Mouse (Mus musculus): ENCODE measurements around the gene Igf1r. TPM values are rescaled to one million over a fixed set of nuclear protein-coding genes. Genes with fewer than 3 reads are reported as not detected.

Gene Igf1r
- polyA plus RNA-seq, 1 experiment from 2014 or later, result 2.7 TPM

DNA sequence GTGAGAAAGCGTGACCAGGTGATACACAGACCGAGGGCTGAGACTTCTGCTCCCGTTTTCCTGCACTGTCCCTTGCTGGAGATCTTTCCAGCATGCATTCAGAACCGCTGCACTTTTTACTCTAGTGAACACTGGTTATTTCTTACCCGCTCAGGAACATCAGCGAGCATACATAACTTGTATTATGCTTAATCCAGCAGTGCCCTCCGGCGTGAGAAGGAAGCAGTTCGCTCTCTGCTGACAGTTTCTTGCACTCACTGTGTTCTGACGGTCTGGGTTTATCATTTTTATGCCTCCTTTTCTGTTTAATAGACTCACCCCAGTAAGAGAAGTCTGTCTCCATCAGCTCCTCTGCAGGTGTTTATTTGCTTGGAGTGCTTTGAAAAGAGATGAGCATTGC is 183.4 kb downstream of the Igf1r start:
- H3K36me3 ChIP-seq (replicated peaks; ENCODE audit: insufficient read depth, low read length), result no peaks in the 10 kb centered on the region
- peak; percentile 39 for TF ChIP-seq CTCF (IDR thresholded peaks at IDR 0.05; ENCODE audit: low read depth)
- no peak for TF ChIP-seq EP300 (IDR thresholded peaks at IDR 0.05; ENCODE audit: low read depth)
- H3K27ac ChIP-seq (ENCODE audit: low read depth), result no peak overlapping the region
- H3K9ac ChIP-seq (replicated peaks), result no peak overlapping the region
- no peak overlapping the region for H3K4me3 ChIP-seq (ENCODE audit: low read depth, low read length)
- no peak overlapping the region for H3K4me2 ChIP-seq (ENCODE audit: low read depth, low read length)
- peaks cover 18% of the 10 kb centered on the region for H3K27me3 ChIP-seq (ENCODE audit: insufficient read depth, low read length)
- no peak for DNase-seq
- no peaks in the 10 kb centered on the region for H3K9me3 ChIP-seq (ENCODE audit: low read length)
- ATAC-seq, result no peak
- WGBS (ENCODE audit: insufficient replicate concordance), result 82% methylated on average over 10 of the region's 10 CpGs
- peaks cover 7% of the 10 kb centered on the region for H3K4me1 ChIP-seq (ENCODE audit: insufficient read depth)

DNA sequence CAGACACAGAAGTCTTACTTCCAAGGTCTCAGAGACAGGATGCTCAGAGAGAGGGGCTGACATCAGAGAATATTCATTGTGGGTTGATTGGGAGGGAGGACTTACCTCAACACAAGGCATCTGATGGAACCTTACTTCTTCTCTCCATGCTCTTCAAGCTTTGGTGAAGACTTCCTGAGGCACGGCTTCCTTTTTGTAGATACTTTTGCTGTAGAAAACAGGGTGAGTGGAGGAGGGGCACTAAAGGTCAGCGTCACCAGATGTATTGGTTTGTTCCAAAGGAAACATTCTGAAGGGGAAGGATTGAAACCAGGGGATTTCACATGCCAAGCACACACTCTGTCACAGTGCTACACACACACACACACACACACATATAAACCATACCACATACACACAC is 186.8 kb downstream of the Igf1r start:
- DNase-seq (no peak), ATAC-seq (no peak)
- H3K36me3 ChIP-seq (replicated peaks; ENCODE audit: insufficient read depth, low read length), result no peaks in the 10 kb centered on the region
- no peak for TF ChIP-seq EP300 (IDR thresholded peaks at IDR 0.05; ENCODE audit: low read depth)
- TF ChIP-seq CTCF (IDR thresholded peaks at IDR 0.05; ENCODE audit: low read depth), result no peak
- WGBS (ENCODE audit: insufficient replicate concordance), result 35% methylated on average over 2 of the region's 2 CpGs
- no peaks in the 10 kb centered on the region for H3K9me3 ChIP-seq (ENCODE audit: low read length)
- H3K27me3 ChIP-seq (ENCODE audit: insufficient read depth, low read length), result peaks cover 6% of the 10 kb centered on the region; the same call in 1 of the 2 replicates
- H3K9ac ChIP-seq (replicated peaks), result no peak overlapping the region
- no peaks in the 10 kb centered on the region for H3K4me1 ChIP-seq (ENCODE audit: insufficient read depth)
- no peak overlapping the region for H3K4me3 ChIP-seq (ENCODE audit: low read depth, low read length)
- no peak overlapping the region for H3K4me2 ChIP-seq (ENCODE audit: low read depth, low read length)
- H3K27ac ChIP-seq (ENCODE audit: low read depth), result no peak overlapping the region

DNA sequence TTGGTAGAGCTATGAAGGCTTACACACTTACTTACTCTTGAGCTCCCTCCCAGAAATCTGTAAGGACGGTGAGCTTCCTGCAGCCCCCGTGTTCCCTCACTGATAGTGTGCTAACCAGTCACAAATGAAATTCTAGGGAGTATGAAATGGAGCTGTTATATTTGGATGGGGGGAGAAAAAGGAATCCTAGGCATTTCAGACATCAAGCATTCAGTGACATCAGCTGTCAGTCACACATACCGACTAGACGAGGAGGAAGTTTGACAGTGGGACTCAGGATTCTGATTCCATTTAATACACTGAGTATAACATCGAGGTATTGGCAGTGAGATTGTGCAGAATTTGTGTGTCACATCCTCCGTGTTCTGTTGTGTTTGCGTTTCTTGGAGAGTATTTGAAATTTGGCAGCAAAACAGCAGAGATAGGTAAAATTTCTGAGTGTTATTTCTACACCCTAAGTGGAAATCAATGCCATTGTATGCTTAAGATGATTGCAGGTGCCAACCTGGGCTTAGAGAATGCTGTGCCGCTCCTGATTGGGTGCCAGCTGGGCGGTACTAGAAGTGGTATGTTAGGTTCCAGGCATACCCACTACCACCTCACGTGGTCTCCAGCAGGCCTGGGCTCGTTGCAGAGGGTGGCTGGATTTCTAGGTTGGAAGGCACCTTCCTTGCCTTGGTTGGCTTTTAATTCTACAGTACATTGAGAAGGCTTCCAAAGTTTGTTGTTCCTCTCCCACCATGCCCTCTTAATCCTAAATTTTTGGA is 187.6 kb downstream of the Igf1r start:
- Histone ChIP-seq H3K4me1 (ENCODE audit: insufficient read depth) (no peaks in the 10 kb centered on the region; the same call in 1 of the 2 replicates), H3K9ac (replicated peaks) (no peak overlapping the region), H3K4me3 (ENCODE audit: low read depth, low read length) (no peak overlapping the region), H3K36me3 (replicated peaks; ENCODE audit: insufficient read depth, low read length) (no peaks in the 10 kb centered on the region), H3K27me3 (ENCODE audit: insufficient read depth, low read length) (peaks cover under 1% of the 10 kb centered on the region; the same call in 1 of the 2 replicates), H3K9me3 (ENCODE audit: low read length) (no peaks in the 10 kb centered on the region), H3K4me2 (ENCODE audit: low read depth, low read length) (no peak overlapping the region), H3K27ac (ENCODE audit: low read depth) (no peak overlapping the region)
- DNase-seq (no peak), ATAC-seq (no peak)
- 64% methylated on average over 11 of the region's 11 CpGs for WGBS (ENCODE audit: insufficient replicate concordance)
- no peak for TF ChIP-seq CTCF (IDR thresholded peaks at IDR 0.05; ENCODE audit: low read depth)
- no peak for TF ChIP-seq EP300 (IDR thresholded peaks at IDR 0.05; ENCODE audit: low read depth)

DNA sequence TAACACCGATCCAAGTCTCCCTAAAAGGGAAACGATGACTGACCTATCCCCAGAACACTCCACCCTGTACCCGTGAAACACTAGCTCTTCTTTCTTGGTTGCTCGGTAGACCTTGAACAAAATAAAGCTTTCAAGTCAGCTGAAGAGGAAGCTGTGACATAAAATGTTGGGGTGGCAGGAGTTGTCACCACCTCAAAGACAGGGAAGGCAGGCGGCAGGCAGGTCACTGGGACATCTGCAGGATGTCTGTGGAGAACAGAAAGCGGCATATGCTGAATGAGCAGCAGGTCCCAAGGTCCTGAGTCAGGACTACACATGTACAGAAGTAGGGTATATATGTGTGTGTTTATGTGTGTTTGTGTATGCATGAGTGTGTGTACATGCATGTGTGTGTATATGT is 191.6 kb downstream of the Igf1r start:
- Histone ChIP-seq H3K9ac (replicated peaks) (no peak overlapping the region), H3K9me3 (ENCODE audit: low read length) (no peaks in the 10 kb centered on the region), H3K27ac (ENCODE audit: low read depth) (no peak overlapping the region), H3K4me1 (ENCODE audit: insufficient read depth) (peaks cover 3% of the 10 kb centered on the region; the same call in 1 of the 2 replicates), H3K4me2 (ENCODE audit: low read depth, low read length) (no peak overlapping the region), H3K27me3 (ENCODE audit: insufficient read depth, low read length) (no peaks in the 10 kb centered on the region; the same call in 1 of the 2 replicates), H3K36me3 (replicated peaks; ENCODE audit: insufficient read depth, low read length) (no peaks in the 10 kb centered on the region), H3K4me3 (ENCODE audit: low read depth, low read length) (no peak overlapping the region)
- ATAC-seq, result peak; percentile 41; the same call in 1 of the 2 replicates
- no peak for DNase-seq
- no peak for TF ChIP-seq EP300 (IDR thresholded peaks at IDR 0.05; ENCODE audit: low read depth)
- no peak for TF ChIP-seq CTCF (IDR thresholded peaks at IDR 0.05; ENCODE audit: low read depth)
- WGBS (ENCODE audit: insufficient replicate concordance), result 52% methylated on average over 6 of the region's 6 CpGs

DNA sequence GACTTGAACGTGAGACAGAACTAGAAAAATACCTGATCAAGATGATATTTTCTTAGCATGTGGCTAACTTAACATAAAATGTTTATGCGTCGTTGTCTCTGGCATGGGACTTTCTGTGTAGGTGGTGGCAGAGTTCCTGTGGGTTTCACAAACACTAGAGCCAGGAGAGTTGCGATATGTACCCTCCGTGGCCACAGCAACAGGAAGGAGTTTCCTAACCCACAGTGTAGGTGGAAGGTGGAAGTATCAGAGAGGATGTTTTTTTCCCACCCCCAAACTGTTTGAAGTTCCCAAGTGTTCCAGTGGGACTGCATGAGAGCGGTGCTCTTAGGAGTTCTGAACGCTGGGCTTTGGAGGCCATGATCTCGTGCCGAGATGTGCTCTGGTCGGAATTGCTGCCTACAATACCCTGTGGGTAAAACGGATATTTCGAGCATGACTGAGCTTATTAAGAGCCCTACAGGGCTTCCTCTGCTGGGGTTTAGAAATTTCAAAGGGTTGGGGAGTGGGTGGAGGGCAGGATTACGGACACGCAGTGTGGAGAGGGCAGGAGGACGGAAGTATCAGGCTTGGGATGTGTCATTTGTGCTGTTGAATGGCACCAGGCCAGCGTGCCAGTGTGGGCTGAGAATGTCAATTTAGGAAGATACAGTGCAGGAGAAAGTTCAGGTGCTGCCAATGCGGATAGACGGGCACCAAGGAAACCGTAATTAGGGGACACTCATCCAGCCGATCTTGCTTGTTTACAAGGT is 195.8 kb downstream of the Igf1r start:
- WGBS (ENCODE audit: insufficient replicate concordance), result 65% methylated on average over 20 of the region's 20 CpGs
- ATAC-seq (peak; percentile 45; the same call in 1 of the 2 replicates), DNase-seq (no peak)
- Histone ChIP-seq H3K9me3 (ENCODE audit: low read length) (no peaks in the 10 kb centered on the region), H3K4me2 (ENCODE audit: low read depth, low read length) (peak overlapping the region; percentile 31), H3K4me3 (ENCODE audit: low read depth, low read length) (peak overlapping the region; percentile 11), H3K9ac (replicated peaks) (no peak overlapping the region), H3K36me3 (replicated peaks; ENCODE audit: insufficient read depth, low read length) (no peaks in the 10 kb centered on the region), H3K27me3 (ENCODE audit: insufficient read depth, low read length) (no peaks in the 10 kb centered on the region), H3K4me1 (ENCODE audit: insufficient read depth) (peaks cover 3% of the 10 kb centered on the region), H3K27ac (ENCODE audit: low read depth) (peak overlapping the region; percentile 68)
- no peak for TF ChIP-seq EP300 (IDR thresholded peaks at IDR 0.05; ENCODE audit: low read depth)
- TF ChIP-seq CTCF (IDR thresholded peaks at IDR 0.05; ENCODE audit: low read depth), result no peak

DNA sequence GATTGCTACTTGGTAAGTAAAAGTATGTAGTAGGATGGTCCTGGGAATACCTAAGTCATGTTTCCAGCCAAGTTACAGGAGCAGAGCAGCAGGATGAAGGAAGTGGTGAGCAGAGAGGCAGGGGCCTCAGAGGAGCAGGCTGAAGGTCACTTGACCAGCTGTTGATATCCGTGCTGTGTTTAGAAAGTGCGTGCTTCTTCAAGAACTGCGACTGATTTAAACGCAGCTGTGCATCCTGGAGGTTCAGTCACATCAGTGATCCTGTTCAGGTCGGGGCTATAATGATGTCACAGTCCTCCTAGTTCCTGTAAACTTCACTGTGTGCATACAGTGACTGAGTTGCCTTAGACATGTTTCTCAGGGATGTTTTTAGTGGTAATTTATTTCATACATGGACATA is 199.3 kb downstream of the Igf1r start:
- WGBS (ENCODE audit: insufficient replicate concordance), result 24% methylated on average over 5 of the region's 5 CpGs
- H3K9me3 ChIP-seq (ENCODE audit: low read length), result no peaks in the 10 kb centered on the region
- H3K36me3 ChIP-seq (replicated peaks; ENCODE audit: insufficient read depth, low read length), result no peaks in the 10 kb centered on the region
- no peak overlapping the region for H3K27ac ChIP-seq (ENCODE audit: low read depth)
- DNase-seq, result no peak
- H3K9ac ChIP-seq (replicated peaks), result no peak overlapping the region
- no peak overlapping the region for H3K4me2 ChIP-seq (ENCODE audit: low read depth, low read length)
- TF ChIP-seq EP300 (IDR thresholded peaks at IDR 0.05; ENCODE audit: low read depth) (no peak), CTCF (IDR thresholded peaks at IDR 0.05; ENCODE audit: low read depth) (no peak)
- H3K4me3 ChIP-seq (ENCODE audit: low read depth, low read length), result no peak overlapping the region
- H3K4me1 ChIP-seq (ENCODE audit: insufficient read depth), result peaks cover 3% of the 10 kb centered on the region
- ATAC-seq, result no peak
- peaks cover 2% of the 10 kb centered on the region; the same call in 1 of the 2 replicates for H3K27me3 ChIP-seq (ENCODE audit: insufficient read depth, low read length)

Measured in liver, postnatal 0 days (tissue).